Mouse (Mus musculus): Measurements from ENCODE around the gene Tmem232. TPM values are rescaled to one million over a fixed set of nuclear protein-coding genes. Genes with fewer than 3 reads are reported as not detected.
"Not testable (repeated sequence)": the region's sequence is repeated elsewhere in the genome, so short reads cannot be mapped to it uniquely, and the experiment has no call there.

The Tmem232 gene
- polyA plus RNA-seq, 1 experiment from 2014 or later = 1.9 TPM

DNA sequence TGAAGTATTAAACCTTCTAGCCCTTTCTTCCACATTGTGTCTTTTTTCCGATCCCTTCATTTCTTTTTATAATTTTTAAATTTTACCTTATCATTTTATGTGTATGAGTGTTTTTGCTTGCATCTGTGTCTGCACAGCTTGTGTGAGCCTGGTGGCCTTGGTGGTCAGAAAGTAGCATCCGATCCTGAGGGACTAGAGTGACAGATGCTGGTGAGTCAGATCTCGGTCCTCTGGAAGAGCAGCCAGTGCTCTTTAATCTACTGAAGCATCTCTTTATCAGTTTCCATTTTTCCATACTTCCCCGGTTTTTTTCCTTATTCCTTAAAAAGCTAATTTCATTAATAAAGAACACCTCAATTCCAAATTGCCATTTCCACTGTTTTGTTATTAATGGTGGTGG is 9.8 kb upstream of the Tmem232 start:
- Histone ChIP-seq H3K9me3 (ENCODE audit: control insufficient read depth, low read length) (no peaks in the 10 kb centered on the region), H3K4me1 (ENCODE audit: control insufficient read depth, insufficient read depth, low read length) (no peaks in the 10 kb centered on the region)
- 91% methylated on average over 4 of the region's 4 CpGs for WGBS

DNA sequence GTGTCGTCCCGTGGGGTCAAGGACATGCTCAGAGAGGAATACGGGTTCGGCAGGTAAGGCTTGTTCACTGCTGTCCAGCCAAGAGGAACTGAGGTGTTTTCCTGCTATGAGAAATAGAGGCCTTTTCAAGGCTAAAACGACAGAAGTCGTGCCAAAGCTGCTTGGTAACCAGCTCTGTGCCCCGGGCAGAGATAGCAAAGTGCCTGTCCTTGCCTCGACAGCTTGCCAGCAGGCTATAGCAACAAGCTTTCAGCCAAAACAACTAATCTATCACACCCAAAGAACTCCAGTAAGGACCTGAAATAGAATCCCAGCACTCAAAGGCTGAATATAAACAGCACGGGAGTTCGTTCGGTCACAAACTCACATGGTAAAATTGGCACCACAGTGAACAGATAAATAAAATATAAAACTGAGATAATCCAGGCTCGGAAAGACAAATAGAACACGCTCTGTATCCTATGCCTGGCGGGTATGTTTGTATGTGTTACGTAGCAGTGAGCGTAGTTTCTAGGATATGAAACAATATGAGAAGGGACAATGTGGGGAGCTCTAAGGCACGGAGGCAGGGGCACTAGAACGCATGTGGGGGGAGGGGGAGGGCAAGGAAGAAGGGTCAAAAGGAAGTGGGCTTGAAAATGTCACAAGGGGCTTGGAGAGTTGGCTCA is 8.2 kb upstream of the Tmem232 start:
- Histone ChIP-seq H3K4me2 (ENCODE audit: low read depth, low read length) (no peak overlapping the region), H3K9me3 (ENCODE audit: control insufficient read depth, low read length) (no peaks in the 10 kb centered on the region), H3K4me1 (ENCODE audit: control insufficient read depth, insufficient read depth, low read length) (no peaks in the 10 kb centered on the region), H3K27ac (ENCODE audit: low read depth, low read length) (no peak overlapping the region), H3K4me3 (ENCODE audit: low read depth, low read length) (no peak overlapping the region), H3K9ac (replicated peaks; ENCODE audit: low read depth, low read length) (no peak overlapping the region), H3K27me3 (ENCODE audit: control insufficient read depth, insufficient read depth, low read length) (no peaks in the 10 kb centered on the region), H3K36me3 (ENCODE audit: control insufficient read depth, insufficient read depth, low read length) (no peaks in the 10 kb centered on the region)
- 78% methylated on average over 18 of the region's 18 CpGs for WGBS
- no peak for ATAC-seq (ENCODE audit: low read depth)

More for the DNA sequence above, 9.8 kb upstream of the Tmem232 start:
- Histone ChIP-seq H3K27ac (ENCODE audit: low read depth, low read length) (no peak overlapping the region), H3K9ac (replicated peaks; ENCODE audit: low read depth, low read length) (no peak overlapping the region), H3K4me2 (ENCODE audit: low read depth, low read length) (no peak overlapping the region), H3K4me3 (ENCODE audit: low read depth, low read length) (no peak overlapping the region), H3K27me3 (ENCODE audit: control insufficient read depth, insufficient read depth, low read length) (no peaks in the 10 kb centered on the region), H3K36me3 (ENCODE audit: control insufficient read depth, insufficient read depth, low read length) (no peaks in the 10 kb centered on the region)
- no peak for ATAC-seq (ENCODE audit: low read depth)

DNA sequence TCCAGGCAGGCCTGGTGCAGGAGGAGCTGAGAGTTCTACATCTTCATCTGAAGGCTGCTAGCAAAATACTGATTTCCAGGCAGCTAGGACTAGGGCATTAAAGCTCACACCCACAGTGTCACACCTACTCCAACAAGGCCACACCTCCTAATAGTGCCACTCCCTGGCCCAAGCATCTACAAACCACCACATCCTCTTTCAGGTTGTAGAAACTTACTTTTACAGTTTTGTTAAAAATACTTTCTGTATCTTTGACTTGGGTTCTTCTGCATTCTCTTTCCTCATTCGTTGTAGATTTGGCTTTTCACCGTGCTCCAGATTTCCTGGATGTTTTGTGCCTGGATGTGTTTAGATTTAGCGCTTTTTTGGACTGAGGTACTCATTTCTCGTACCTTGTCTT is 5.6 kb upstream of the Tmem232 start:
- not testable (repeated sequence) for H3K36me3 ChIP-seq (ENCODE audit: control insufficient read depth, insufficient read depth, low read length); H3K4me2 ChIP-seq (ENCODE audit: low read depth, low read length); H3K27ac ChIP-seq (ENCODE audit: low read depth, low read length); H3K27me3 ChIP-seq (ENCODE audit: control insufficient read depth, insufficient read depth, low read length); ATAC-seq (ENCODE audit: low read depth); H3K4me3 ChIP-seq (ENCODE audit: low read depth, low read length); H3K9me3 ChIP-seq (ENCODE audit: control insufficient read depth, low read length); H3K9ac ChIP-seq (replicated peaks; ENCODE audit: low read depth, low read length); H3K4me1 ChIP-seq (ENCODE audit: control insufficient read depth, insufficient read depth, low read length)
- 96% methylated on average over 4 of the region's 4 CpGs for WGBS

- no peak overlapping the region for H3K4me2 ChIP-seq (ENCODE audit: low read depth, low read length)
- no peaks in the 10 kb centered on the region for H3K36me3 ChIP-seq (ENCODE audit: control insufficient read depth, insufficient read depth, low read length)
- no peaks in the 10 kb centered on the region for H3K27me3 ChIP-seq (ENCODE audit: control insufficient read depth, insufficient read depth, low read length)
- peak; percentile 55; the same call in 1 of the 2 replicates for ATAC-seq (ENCODE audit: low read depth)
- H3K9me3 ChIP-seq (ENCODE audit: control insufficient read depth, low read length) = no peaks in the 10 kb centered on the region
- H3K4me3 ChIP-seq (ENCODE audit: low read depth, low read length) = no peak overlapping the region
- H3K9ac ChIP-seq (replicated peaks; ENCODE audit: low read depth, low read length) = no peak overlapping the region
- no peak overlapping the region for H3K27ac ChIP-seq (ENCODE audit: low read depth, low read length)
- WGBS = 19% methylated on average over 3 of the region's 3 CpGs
- no peaks in the 10 kb centered on the region for H3K4me1 ChIP-seq (ENCODE audit: control insufficient read depth, insufficient read depth, low read length)
Observed at GRCm38 (mm10) chr17:65536156-65536555, 4.4 kb downstream of the Tmem232 start.

- H3K9me3 ChIP-seq (ENCODE audit: control insufficient read depth, low read length); ATAC-seq (ENCODE audit: low read depth); H3K9ac ChIP-seq (replicated peaks; ENCODE audit: low read depth, low read length); H3K4me3 ChIP-seq (ENCODE audit: low read depth, low read length); H3K36me3 ChIP-seq (ENCODE audit: control insufficient read depth, insufficient read depth, low read length); H3K27ac ChIP-seq (ENCODE audit: low read depth, low read length); H3K27me3 ChIP-seq (ENCODE audit: control insufficient read depth, insufficient read depth, low read length); H3K4me1 ChIP-seq (ENCODE audit: control insufficient read depth, insufficient read depth, low read length); H3K4me2 ChIP-seq (ENCODE audit: low read depth, low read length): not testable (repeated sequence)
Observed at GRCm38 (mm10) chr17:65532381-65532780, 8.2 kb downstream of the Tmem232 start.

GRCm38 (mm10) chr17:65527529-65527928 is 13.1 kb downstream of the Tmem232 start:
- H3K9ac ChIP-seq (replicated peaks; ENCODE audit: low read depth, low read length) = no peak overlapping the region
- WGBS = 85% methylated on average over 5 of the region's 5 CpGs
- no peaks in the 10 kb centered on the region for H3K4me1 ChIP-seq (ENCODE audit: control insufficient read depth, insufficient read depth, low read length)

DNA sequence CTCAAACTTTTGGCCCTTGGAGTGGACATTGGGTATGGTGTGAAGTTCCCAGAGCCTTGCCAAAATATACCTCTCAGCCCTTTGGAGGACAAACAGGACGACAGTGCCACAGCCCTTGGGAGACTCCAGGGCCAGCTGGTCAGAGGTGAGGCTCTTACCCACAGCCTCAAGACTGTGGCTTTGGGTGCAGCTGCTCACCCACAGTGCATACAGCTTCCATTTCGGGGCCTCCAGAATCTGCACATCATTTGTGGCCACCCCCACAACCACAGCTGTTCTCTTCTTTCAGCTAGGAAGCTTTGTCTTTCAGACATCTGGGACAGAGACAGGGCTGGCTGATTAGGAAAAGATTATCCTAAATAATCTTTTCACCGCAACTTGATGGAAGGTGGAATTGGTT is 27.1 kb downstream of the Tmem232 start:
- WGBS = 90% methylated on average over 3 of the region's 3 CpGs
- Histone ChIP-seq H3K4me3 (ENCODE audit: low read depth, low read length) (no peak overlapping the region), H3K9ac (replicated peaks; ENCODE audit: low read depth, low read length) (no peak overlapping the region), H3K4me2 (ENCODE audit: low read depth, low read length) (no peak overlapping the region), H3K9me3 (ENCODE audit: control insufficient read depth, low read length) (no peaks in the 10 kb centered on the region), H3K27ac (ENCODE audit: low read depth, low read length) (no peak overlapping the region), H3K36me3 (ENCODE audit: control insufficient read depth, insufficient read depth, low read length) (no peaks in the 10 kb centered on the region), H3K27me3 (ENCODE audit: control insufficient read depth, insufficient read depth, low read length) (no peaks in the 10 kb centered on the region), H3K4me1 (ENCODE audit: control insufficient read depth, insufficient read depth, low read length) (no peaks in the 10 kb centered on the region)
- ATAC-seq (ENCODE audit: low read depth) = no peak

More at GRCm38 (mm10) chr17:65527529-65527928, 13.1 kb downstream of the Tmem232 start:
- Histone ChIP-seq H3K27me3 (ENCODE audit: control insufficient read depth, insufficient read depth, low read length) (no peaks in the 10 kb centered on the region), H3K4me2 (ENCODE audit: low read depth, low read length) (no peak overlapping the region), H3K4me3 (ENCODE audit: low read depth, low read length) (no peak overlapping the region), H3K36me3 (ENCODE audit: control insufficient read depth, insufficient read depth, low read length) (no peaks in the 10 kb centered on the region), H3K9me3 (ENCODE audit: control insufficient read depth, low read length) (no peaks in the 10 kb centered on the region), H3K27ac (ENCODE audit: low read depth, low read length) (no peak overlapping the region)
- ATAC-seq (ENCODE audit: low read depth) = no peak

DNA sequence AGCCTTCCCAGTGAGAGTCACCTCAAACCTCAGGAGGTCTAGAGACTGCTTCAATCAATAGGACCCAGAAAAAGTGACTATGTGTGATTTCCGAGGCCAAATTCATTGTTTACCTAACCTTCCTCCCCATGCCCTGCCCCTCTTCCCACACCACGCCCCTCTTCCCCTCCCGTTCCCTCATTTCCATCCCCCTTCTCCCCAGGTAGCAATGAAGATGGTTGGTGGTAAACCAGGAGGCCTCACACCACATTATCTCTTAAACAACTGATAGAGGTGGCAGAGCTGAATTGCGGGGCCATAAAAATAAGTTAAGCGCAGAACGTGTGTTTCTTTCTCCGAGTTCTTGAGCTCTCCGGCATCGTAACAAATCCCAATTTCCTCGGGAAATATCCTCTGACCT is 55.9 kb downstream of the Tmem232 start:
- WGBS = 18% methylated on average over 10 of the region's 10 CpGs
- no peak for ATAC-seq (ENCODE audit: low read depth)
- H3K27ac ChIP-seq (ENCODE audit: low read depth, low read length) = no peak overlapping the region
- no peak overlapping the region for H3K4me2 ChIP-seq (ENCODE audit: low read depth, low read length)
- no peaks in the 10 kb centered on the region for H3K4me1 ChIP-seq (ENCODE audit: control insufficient read depth, insufficient read depth, low read length)
- H3K4me3 ChIP-seq (ENCODE audit: low read depth, low read length) = no peak overlapping the region
- no peak overlapping the region for H3K9ac ChIP-seq (replicated peaks; ENCODE audit: low read depth, low read length)
- H3K9me3 ChIP-seq (ENCODE audit: control insufficient read depth, low read length) = no peaks in the 10 kb centered on the region
- H3K27me3 ChIP-seq (ENCODE audit: control insufficient read depth, insufficient read depth, low read length) = no peaks in the 10 kb centered on the region
- H3K36me3 ChIP-seq (ENCODE audit: control insufficient read depth, insufficient read depth, low read length) = no peaks in the 10 kb centered on the region

- Histone ChIP-seq H3K9me3 (ENCODE audit: control insufficient read depth, low read length) (no peaks in the 10 kb centered on the region), H3K27ac (ENCODE audit: low read depth, low read length) (no peak overlapping the region), H3K36me3 (ENCODE audit: control insufficient read depth, insufficient read depth, low read length) (no peaks in the 10 kb centered on the region), H3K9ac (replicated peaks; ENCODE audit: low read depth, low read length) (no peak overlapping the region), H3K4me2 (ENCODE audit: low read depth, low read length) (no peak overlapping the region), H3K4me1 (ENCODE audit: control insufficient read depth, insufficient read depth, low read length) (no peaks in the 10 kb centered on the region), H3K4me3 (ENCODE audit: low read depth, low read length) (no peak overlapping the region), H3K27me3 (ENCODE audit: control insufficient read depth, insufficient read depth, low read length) (no peaks in the 10 kb centered on the region)
- WGBS = 92% methylated on average over 10 of the region's 10 CpGs
- ATAC-seq (ENCODE audit: low read depth) = no peak
Observed at GRCm38 (mm10) chr17:65476747-65477146, 63.8 kb downstream of the Tmem232 start.
